Mouse (Mus musculus) neural tube, embryonic 10.5 days (tissue): ENCODE results near the gene Hmga1.

Experiments used
- DNase-seq: peaks from one replicate; pipeline ENCODE4 v3.0.0-alpha.2; 2017; ENCODE audit warnings: low spot score; ENCODE audit errors: extremely low spot score

Hmga1 gene

GRCm38 (mm10) chr17:27528030-27528429 is 28.3 kb upstream of the Hmga1 start:
- no peak for DNase-seq

GRCm38 (mm10) chr17:27528767-27529166 is 27.5 kb upstream of the Hmga1 start:
- DNase-seq = no peak

GRCm38 (mm10) chr17:27532095-27532494 is 24.2 kb upstream of the Hmga1 start:
- DNase-seq = no peak

GRCm38 (mm10) chr17:27533354-27533753 is 22.9 kb upstream of the Hmga1 start:
- DNase-seq = no peak

GRCm38 (mm10) chr17:27534718-27535117 is 21.6 kb upstream of the Hmga1 start:
- DNase-seq = peak; percentile 97

DNA sequence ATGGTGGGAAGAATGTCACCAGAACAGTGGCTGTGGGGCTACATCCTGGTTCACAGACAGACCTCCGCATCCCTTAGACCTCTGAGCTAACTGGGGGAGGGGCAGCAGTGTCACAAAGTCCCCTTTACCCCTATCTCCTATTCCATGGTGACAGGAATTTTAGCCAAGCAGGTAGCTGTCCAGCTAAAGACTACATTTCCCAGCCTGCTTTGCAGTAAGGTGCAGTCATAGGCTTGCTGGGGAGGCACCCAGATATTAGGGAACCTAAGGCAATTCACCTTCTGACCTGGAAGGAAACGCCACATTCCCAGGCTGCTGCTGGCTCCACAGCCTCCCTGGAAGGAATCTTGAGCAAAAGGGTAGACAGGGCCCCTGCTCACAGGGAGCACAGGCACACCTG is 15.0 kb upstream of the Hmga1 start:
- no peak for DNase-seq

DNA sequence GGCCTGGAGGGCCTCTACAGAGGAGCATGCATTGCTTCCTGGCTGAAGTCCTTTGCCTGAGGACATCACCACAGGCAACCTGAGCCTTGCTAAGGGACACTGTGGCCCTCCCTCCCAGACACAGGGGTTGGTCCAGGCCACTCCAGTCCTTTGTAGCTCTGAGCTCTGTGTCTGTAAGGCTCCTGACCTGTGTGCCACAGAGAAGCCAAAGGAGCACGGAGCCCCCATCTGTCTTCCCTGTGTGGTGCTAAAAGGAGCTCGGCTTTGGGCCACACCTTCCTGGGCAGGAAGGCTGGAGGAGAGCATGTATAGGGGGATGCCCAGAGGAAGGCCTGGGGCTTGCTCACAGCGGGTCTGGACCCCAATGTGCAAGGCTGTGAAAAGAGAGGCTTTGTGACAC is 14.3 kb upstream of the Hmga1 start:
- no peak for DNase-seq

DNA sequence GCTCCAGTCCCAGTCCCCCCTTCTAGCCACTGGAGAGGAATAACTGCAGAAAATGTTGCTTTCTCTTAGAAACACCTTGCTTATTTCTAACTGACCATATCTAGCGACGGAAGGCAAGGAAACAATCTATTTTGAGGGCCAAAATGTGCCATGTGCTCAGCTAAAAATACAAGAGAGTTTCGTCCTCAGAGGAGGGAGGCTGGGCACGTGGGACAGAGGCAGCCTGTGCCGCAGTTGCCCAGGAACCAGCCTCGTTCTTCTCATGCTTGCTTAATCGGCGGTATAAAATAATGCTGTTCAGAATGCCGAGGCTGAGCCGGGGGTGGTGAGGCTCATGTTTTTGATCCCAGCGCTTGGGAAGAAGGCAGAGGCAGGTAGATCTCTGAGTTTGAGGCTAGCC is 11.7 kb upstream of the Hmga1 start:
- no peak for DNase-seq

- peak; percentile 22 for DNase-seq
Observed at GRCm38 (mm10) chr17:27545991-27546390, 10.3 kb upstream of the Hmga1 start.

- DNase-seq = no peak
Observed at GRCm38 (mm10) chr17:27546574-27547085, 9.7 kb upstream of the Hmga1 start.

- no peak for DNase-seq
Observed at GRCm38 (mm10) chr17:27547253-27547868, 8.9 kb upstream of the Hmga1 start.

DNA sequence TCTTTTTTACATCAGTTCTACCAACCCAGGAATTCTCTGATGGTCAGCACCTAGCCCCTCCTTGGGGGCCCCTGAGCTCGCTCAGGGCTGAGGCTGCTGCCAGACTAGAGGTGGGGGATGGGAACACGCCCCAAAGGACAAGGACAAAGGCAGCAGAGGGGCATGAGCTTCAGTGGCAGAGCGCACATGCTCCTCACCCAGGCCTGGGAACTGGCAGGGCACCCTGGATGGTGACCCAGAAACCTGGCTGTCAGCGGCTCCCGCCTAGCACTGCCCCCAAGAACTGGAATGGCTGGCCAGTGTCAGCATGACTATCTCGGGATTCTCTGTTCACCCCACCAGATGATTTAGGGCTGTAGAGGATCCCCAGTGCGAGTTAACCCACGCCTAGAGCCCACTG is 7.1 kb upstream of the Hmga1 start:
- peak; percentile 26 for DNase-seq

- no peak for DNase-seq
Observed at GRCm38 (mm10) chr17:27551393-27551940, 4.8 kb upstream of the Hmga1 start.

DNA sequence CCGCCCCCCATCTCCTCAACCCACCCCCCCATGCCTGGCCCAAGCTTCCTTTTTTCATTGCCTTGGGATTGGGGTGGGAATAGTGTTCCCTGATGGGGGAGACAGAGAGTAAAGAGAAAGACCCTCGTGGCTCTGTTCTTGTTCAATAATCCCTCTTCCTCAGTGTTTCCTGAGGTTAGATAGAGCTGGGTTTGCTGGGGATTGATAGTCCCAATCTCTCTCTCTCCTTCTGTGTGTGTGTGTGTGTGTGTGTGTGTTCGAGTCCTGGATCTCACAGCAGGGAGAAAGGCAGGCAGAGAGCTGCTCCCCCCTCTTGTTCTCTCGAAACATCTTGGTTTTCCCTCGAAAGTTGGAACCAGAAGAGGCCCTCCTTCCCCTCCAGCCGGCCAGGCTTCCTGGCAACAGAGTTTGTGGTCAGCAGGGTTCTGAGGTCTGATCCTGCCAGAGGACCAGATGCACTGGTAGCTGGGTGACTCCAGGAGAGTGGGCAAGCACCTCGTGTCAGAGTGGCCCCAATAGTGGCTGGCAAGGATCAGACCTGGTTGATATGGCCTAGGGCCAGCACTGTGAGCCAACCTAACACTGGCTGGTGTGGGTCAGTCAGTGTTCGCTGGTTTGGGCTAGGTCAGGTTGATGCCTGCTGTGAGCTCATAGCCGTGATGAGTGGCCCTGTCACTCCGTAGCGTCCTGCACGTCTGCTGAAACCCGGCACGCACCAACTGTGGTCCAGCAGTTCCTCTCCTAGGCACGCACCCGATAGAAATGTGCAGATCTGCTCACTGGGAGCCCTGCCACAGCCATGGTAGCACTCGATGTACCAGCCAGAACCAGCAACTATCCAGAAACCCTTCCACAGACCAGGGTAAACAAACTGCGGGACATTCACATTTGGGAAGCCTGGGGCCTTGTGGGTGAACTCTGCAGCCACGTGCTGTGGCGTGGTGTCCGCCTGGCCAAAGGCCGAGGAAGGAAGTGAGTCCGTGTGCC is 3.8 kb upstream of the Hmga1 start:
- DNase-seq = no peak

- DNase-seq = peak; percentile 42
Observed at GRCm38 (mm10) chr17:27554062-27554960, 2.0 kb upstream of the Hmga1 start.

- DNase-seq = peak; percentile 89
Observed at GRCm38 (mm10) chr17:27555075-27555511, 1.2 kb upstream of the Hmga1 start.

- peak; percentile 90 for DNase-seq
Observed at GRCm38 (mm10) chr17:27555512-27556172, 655 bp upstream of the Hmga1 start.

GRCm38 (mm10) chr17:27557181-27557926 is 1.1 kb downstream of the Hmga1 start:
- DNase-seq = peak; percentile 76

- peak; percentile 42 for DNase-seq
Observed at GRCm38 (mm10) chr17:27557927-27558661, 1.8 kb downstream of the Hmga1 start.
